Mouse (Mus musculus) ES-E14 (cell line): Measurements from ENCODE around the gene Ddah2.

Experiments
- CHD2 ChIP-seq: IDR thresholded peaks from 2 replicates; pipeline ENCODE4 v1.6.1; 2014; ENCODE audit warnings: mild to moderate bottlenecking, low read depth, low read length, inconsistent platforms
- HCFC1 ChIP-seq: IDR thresholded peaks from 2 replicates; pipeline ENCODE4 v1.6.1; 2012; ENCODE audit warnings: low read length, inconsistent platforms, borderline replicate concordance; ENCODE audit not compliant: insufficient read depth
- MAFK ChIP-seq: IDR thresholded peaks from 2 replicates; pipeline ENCODE4 v1.6.1; 2014; ENCODE audit warnings: mild to moderate bottlenecking, low read depth, low read length, inconsistent platforms; ENCODE audit not compliant: insufficient read depth
- ZC3H11A ChIP-seq: IDR thresholded peaks from 2 replicates; pipeline ENCODE4 v1.6.1; 2012; ENCODE audit warnings: low read depth, mild to moderate bottlenecking, inconsistent platforms, low read length, borderline replicate concordance
- ZNF384 ChIP-seq: IDR thresholded peaks from 2 replicates; pipeline ENCODE4 v1.6.1; 2012; ENCODE audit warnings: low read depth, low read length, inconsistent platforms

- TF ChIP-seq MAFK (no peak), HCFC1 (no peak), ZNF384 (no peak), CHD2 (no peak), ZC3H11A (no peak)
These were observed 21.9 kb downstream of the Ddah2 start for GRCm38 (mm10) chr17:35080710-35081109.
